ENCODE assay signal across 21 mouse cellular contexts in genomic region chr5:17747143-17747542, GRCm38 (mm10).
A peak's percentile ranks its signal among the peaks of the same experiment; 100 is the strongest.
DNase-seq lines count a peak whose midpoint lies in the region; ATAC-seq and TF ChIP-seq lines count a peak whose summit lies in the region.
"Had no signal": no experiment of that assay in that cellular context is flagged by ENCODE, and none has a peak within 500 bp of the region (broad histone marks: within the 10 kb centered on the region; RNA-seq: fewer than 3 reads in every experiment).

No protein-coding gene starts in this region.

- H3ac ChIP-seq in myocyte (ENCODE audit: control insufficient read depth, insufficient read length): no peak overlapping the region

- no peaks in the 10 kb centered on the region for H3K27me3 ChIP-seq in kidney, embryonic 15.5 days
- no peaks in the 10 kb centered on the region for H3K27me3 ChIP-seq in myocyte (ENCODE audit: control insufficient read depth, insufficient read depth, insufficient read length)
- H3K27me3 ChIP-seq: forebrain, embryonic 13.5 days; hindbrain, embryonic 15.5 days; neural tube, embryonic 12.5 days had no signal

- 29% methylated on average over 5 of the region's 5 CpGs for WGBS in kidney, embryonic 15.5 days

- no peaks in the 10 kb centered on the region for H3K9me3 ChIP-seq in kidney, embryonic 15.5 days (replicated peaks)
- no peaks in the 10 kb centered on the region for H3K9me3 ChIP-seq in ES-E14 (ENCODE audit: control insufficient read depth, insufficient read depth, low read depth, low read length)
- H3K9me3 ChIP-seq: forebrain, embryonic 13.5 days; G1E; hindbrain, embryonic 15.5 days; neural tube, embryonic 12.5 days had no signal

- no peak overlapping the region for H3K9ac ChIP-seq in kidney, embryonic 15.5 days
- no peak overlapping the region for H3K9ac ChIP-seq in ES-E14 (ENCODE audit: insufficient read depth, low read depth, low read length, poor library complexity, severe bottlenecking)
- H3K9ac ChIP-seq: forebrain, embryonic 13.5 days; hindbrain, embryonic 15.5 days; neural tube, embryonic 12.5 days had no signal

- TF ChIP-seq POLR2A in myocyte (IDR thresholded peaks at IDR 0.05; ENCODE audit: insufficient read length, low read depth): no peak

- ATAC-seq in kidney, embryonic 15.5 days (replicated peaks; ENCODE audit: low FRiP score): no peak
- ATAC-seq in CD4-positive, CD25-positive, alpha-beta regulatory T cell, adult 4 months: no peak
- ATAC-seq: forebrain, embryonic 13.5 days; midbrain, embryonic 16.5 days had no signal

- H3K27ac ChIP-seq in kidney, embryonic 15.5 days: peak overlapping the region; percentile 48; the same call in 1 of the 2 replicates
- peak overlapping the region; percentile 58; the same call in 1 of the 2 replicates for H3K27ac ChIP-seq in ES-E14 (ENCODE audit: insufficient read depth, low read depth, low read length, poor library complexity, severe bottlenecking)
- H3K27ac ChIP-seq: forebrain, embryonic 13.5 days; hindbrain, embryonic 15.5 days; neural tube, embryonic 12.5 days had no signal

- H3K36me3 ChIP-seq in kidney, embryonic 15.5 days: no peaks in the 10 kb centered on the region
- H3K36me3 ChIP-seq in ES-E14 (ENCODE audit: control insufficient read depth, insufficient read depth, low read length, poor library complexity, severe bottlenecking) (no peaks in the 10 kb centered on the region), myocyte (ENCODE audit: control insufficient read depth, insufficient read depth) (no peaks in the 10 kb centered on the region)
- H3K36me3 ChIP-seq: G1E; hindbrain, embryonic 15.5 days; neural tube, embryonic 12.5 days had no signal

- H3K4me3 ChIP-seq in kidney, embryonic 15.5 days (replicated peaks): no peak overlapping the region
- no peak overlapping the region for H3K4me3 ChIP-seq in ES-E14 (ENCODE audit: insufficient read depth in 1 of 2, low read depth in 1 of 2, low read length in 2 of 2, poor library complexity in 1 of 2, severe bottlenecking in 1 of 2)
- H3K4me3 ChIP-seq in myocyte: no peak overlapping the region
- H3K4me3 ChIP-seq: forebrain, embryonic 13.5 days; hindbrain, embryonic 15.5 days; neural tube, embryonic 12.5 days had no signal

- peaks cover 4% of the 10 kb centered on the region; the same call in 1 of the 2 replicates for H3K4me1 ChIP-seq in kidney, embryonic 15.5 days
- H3K4me1 ChIP-seq in ES-E14 (ENCODE audit: control insufficient read depth in 2 of 2, insufficient read depth in 2 of 2, low read length in 2 of 2, poor library complexity in 1 of 2): peaks cover 0 to 2% of the 10 kb centered on the region in 2 experiments; a peak in 1 of 4 replicates
- H3K4me1 ChIP-seq: forebrain, embryonic 13.5 days; hindbrain, embryonic 15.5 days; neural tube, embryonic 12.5 days had no signal

- no peak overlapping the region for H3K4me2 ChIP-seq in kidney, embryonic 15.5 days
- peak overlapping the region; percentile 34 for H3K4me2 ChIP-seq in myocyte (ENCODE audit: low read depth)
- H3K4me2 ChIP-seq: forebrain, embryonic 13.5 days; heart, embryonic 11.5 days; hindbrain, embryonic 15.5 days; liver, embryonic 11.5 days; neural tube, embryonic 12.5 days had no signal

- no peaks in the 10 kb centered on the region for H3K79me2 ChIP-seq in myocyte (ENCODE audit: control insufficient read depth, insufficient read depth)

- DNase-seq in kidney, adult 8-10 months: no peak
- no peak for DNase-seq in ES-E14 (ENCODE audit: low read depth, low spot score)
- DNase-seq in embryo, embryonic 11.5 days (ENCODE audit: low read depth, low spot score): peak; percentile 32
- DNase-seq in ovary, adult 18-20 months (ENCODE audit: low spot score): no peak
- DNase-seq: adrenal gland, adult 8-10 months; B cell, adult 2 months; cerebellum, adult 11-12 months; cerebellum, postnatal 36 days; heart, postnatal 14 days; kidney, postnatal 10 days; thymus, postnatal 4 days had no signal

- in situ Hi-C loops in ES-E14 (cut with MboI; ENCODE audit: low sequenced_read_pairs in 2 of 2, unreplicated experiment in 2 of 2): no loop called here

TF ChIP-seq in ES-E14, 5 proteins besides CTCF, POLR2A, EP300 and RAD21:
- TF ChIP-seq ZNF384 (IDR thresholded peaks at IDR 0.05; ENCODE audit: low read depth, low read length): no peak
- TF ChIP-seq MAFK (IDR thresholded peaks at IDR 0.05; ENCODE audit: insufficient read depth, low read depth, low read length): no peak
- no peak for TF ChIP-seq CHD2 (IDR thresholded peaks at IDR 0.05; ENCODE audit: low read depth, low read length)
- no peak for TF ChIP-seq HCFC1 (IDR thresholded peaks at IDR 0.05; ENCODE audit: borderline replicate concordance, insufficient read depth, low read length)
- no peak for TF ChIP-seq ZC3H11A (IDR thresholded peaks at IDR 0.05; ENCODE audit: borderline replicate concordance, low read depth, low read length)

TF ChIP-seq in myocyte, 11 proteins besides CTCF, POLR2A, EP300 and RAD21:
- TF ChIP-seq REST (IDR thresholded peaks at IDR 0.05; ENCODE audit: insufficient read depth, insufficient read length): no peak
- peak; percentile 63 for TF ChIP-seq MAX (IDR thresholded peaks at IDR 0.05; ENCODE audit: low read depth)
- no peak for TF ChIP-seq E2F4 (IDR thresholded peaks at IDR 0.05; ENCODE audit: insufficient read depth)
- TF ChIP-seq POLR2AphosphoS2 (IDR thresholded peaks at IDR 0.05; ENCODE audit: insufficient read length, low read depth): no peak
- peak; percentile 19 for TF ChIP-seq TCF3 (IDR thresholded peaks at IDR 0.05; ENCODE audit: insufficient read length, low read depth)
- no peak for TF ChIP-seq CEBPB (IDR thresholded peaks at IDR 0.05; ENCODE audit: insufficient read depth, poor library complexity, severe bottlenecking)
- peak; percentile 70 for TF ChIP-seq USF1 (IDR thresholded peaks at IDR 0.05; ENCODE audit: low read depth)
- peak; percentile 89 for TF ChIP-seq SRF (IDR thresholded peaks at IDR 0.05; ENCODE audit: control insufficient read depth, insufficient read length, low read depth)
- TF ChIP-seq MYOD1 (IDR thresholded peaks at IDR 0.05; ENCODE audit: control insufficient read depth in 1 of 3, insufficient read length in 2 of 3, low read depth in 2 of 3): peak in 2 of 3 experiments; percentile 93 to 95
- TF ChIP-seq MYOG (IDR thresholded peaks at IDR 0.05; ENCODE audit: control insufficient read depth in 1 of 3, insufficient read depth in 1 of 3, insufficient read length in 2 of 3, low read depth in 2 of 3): peak in 2 of 3 experiments; percentile 57 to 78
- peak; percentile 24 for TF ChIP-seq TCF12 (IDR thresholded peaks at IDR 0.05; ENCODE audit: insufficient read depth, poor library complexity, severe bottlenecking)
